In genomic region chr6:101374186-101374585, GRCm38 (mm10) we compare ENCODE assay signal across 8 mouse cellular contexts. TPM values are rescaled to one million over a fixed set of nuclear protein-coding genes. Genes with fewer than 3 reads are reported as not detected.
DNase-seq lines count a peak whose midpoint lies in the region; ATAC-seq and TF ChIP-seq lines count a peak whose summit lies in the region.
"Had no signal": no experiment of that assay in that cellular context is flagged by ENCODE, and none has a peak within 500 bp of the region (broad histone marks: within the 10 kb centered on the region; RNA-seq: fewer than 3 reads in every experiment).

No protein-coding gene starts in this region.

- peak overlapping the region; percentile 51; the same call in 1 of the 2 replicates for H3K4me2 ChIP-seq in lung, postnatal 0 days (replicated peaks; ENCODE audit: low read depth, low read length)
- peak overlapping the region; percentile 98 for H3K4me2 ChIP-seq in heart, postnatal 0 days (ENCODE audit: low read depth, low read length)
- peak overlapping the region; percentile 57 for H3K4me2 ChIP-seq in kidney, embryonic 16.5 days (replicated peaks; ENCODE audit: low read depth, low read length)

- H3K4me1 ChIP-seq in lung, postnatal 0 days (ENCODE audit: insufficient read depth, low read depth, low read length): peaks cover 20% of the 10 kb centered on the region; the same call in 1 of the 2 replicates
- H3K4me1 ChIP-seq in lung, adult 2 months (ENCODE audit: control insufficient read depth, insufficient read depth, low read length): peaks cover 5% of the 10 kb centered on the region; the same call in 1 of the 2 replicates
- peaks cover 32% of the 10 kb centered on the region for H3K4me1 ChIP-seq in heart, postnatal 0 days (ENCODE audit: control insufficient read depth, insufficient read depth)
- peaks cover 40% of the 10 kb centered on the region for H3K4me1 ChIP-seq in kidney, embryonic 16.5 days (ENCODE audit: insufficient read depth, low read length)
- H3K4me1 ChIP-seq in small intestine, adult 2 months (ENCODE audit: control insufficient read depth, insufficient read depth, insufficient read length, low read length): peaks cover 4% of the 10 kb centered on the region; the same call in 1 of the 2 replicates

- no peaks in the 10 kb centered on the region for H3K36me3 ChIP-seq in lung, postnatal 0 days (ENCODE audit: insufficient read depth, low read length)
- H3K36me3 ChIP-seq in heart, postnatal 0 days (replicated peaks; ENCODE audit: control insufficient read depth, insufficient read depth, low read length): peaks cover 13% of the 10 kb centered on the region
- H3K36me3 ChIP-seq in kidney, embryonic 16.5 days (ENCODE audit: insufficient read depth, low read length): no peaks in the 10 kb centered on the region
- no peaks in the 10 kb centered on the region for H3K36me3 ChIP-seq in small intestine, adult 2 months (ENCODE audit: control insufficient read depth, insufficient read depth, low read length)

- peak overlapping the region; percentile 79 for H3K27ac ChIP-seq in lung, postnatal 0 days (ENCODE audit: low read length)
- peak overlapping the region; percentile 96 for H3K27ac ChIP-seq in heart, postnatal 0 days (ENCODE audit: low read depth)
- peak overlapping the region; percentile 87; the same call in 1 of the 2 replicates for H3K27ac ChIP-seq in kidney, embryonic 16.5 days (ENCODE audit: low read length)
- peak overlapping the region; percentile 77 for H3K27ac ChIP-seq in small intestine, adult 2 months (ENCODE audit: insufficient read depth, low read depth, low read length)
- H3K27ac ChIP-seq: macrophage had no signal

- WGBS in lung, postnatal 0 days: 25% methylated on average over 1 of the region's 1 CpGs
- 52% methylated on average over 1 of the region's 1 CpGs for WGBS in lung, adult 2 months
- WGBS in heart, postnatal 0 days: 27% methylated on average over 1 of the region's 1 CpGs
- 63% methylated on average over 1 of the region's 1 CpGs for WGBS in kidney, embryonic 16.5 days
- 48% methylated on average over 1 of the region's 1 CpGs for WGBS in small intestine, adult 2 months

- H3K9me3 ChIP-seq in lung, postnatal 0 days (ENCODE audit: low read length): no peaks in the 10 kb centered on the region
- H3K9me3 ChIP-seq in heart, postnatal 0 days (replicated peaks; ENCODE audit: control insufficient read depth, low read length): no peaks in the 10 kb centered on the region
- H3K9me3 ChIP-seq in kidney, embryonic 16.5 days (ENCODE audit: low read length): no peaks in the 10 kb centered on the region

- no peak for TF ChIP-seq EP300 in lung, postnatal 0 days (IDR thresholded peaks at IDR 0.05)
- TF ChIP-seq EP300 in heart, postnatal 0 days (IDR thresholded peaks at IDR 0.05; ENCODE audit: low read depth): no peak

- peak; percentile 37 for TF ChIP-seq CTCF in lung, postnatal 0 days (IDR thresholded peaks at IDR 0.05)
- no peak for TF ChIP-seq CTCF in lung, adult 2 months (IDR thresholded peaks at IDR 0.05; ENCODE audit: insufficient read depth, low read length)
- peak; percentile 23; the same call in 1 of the 2 replicates for TF ChIP-seq CTCF in heart, postnatal 0 days (IDR thresholded peaks at IDR 0.05; ENCODE audit: low read depth)
- TF ChIP-seq CTCF in small intestine, adult 2 months (IDR thresholded peaks at IDR 0.05; ENCODE audit: extremely low read depth, insufficient read length, insufficient replicate concordance, low read depth, low read length): no peak

- no peak for TF ChIP-seq POLR2A in lung, adult 2 months (IDR thresholded peaks at IDR 0.05; ENCODE audit: borderline replicate concordance, extremely low read depth, low read depth, low read length)
- no peak for TF ChIP-seq POLR2A in small intestine, adult 2 months (IDR thresholded peaks at IDR 0.05; ENCODE audit: low read depth, low read length)

- DNase-seq in lung, postnatal 0 days (ENCODE audit: low spot score): peak; percentile 33
- DNase-seq in lung, adult 2 months: no peak
- DNase-seq in heart, postnatal 0 days (ENCODE audit: low spot score): no peak
- no peak for DNase-seq in left cerebral cortex, adult 11 months (ENCODE audit: low spot score)
- no peak for DNase-seq in urinary bladder, postnatal 25 days (ENCODE audit: low spot score)

- no peaks in the 10 kb centered on the region for H3K27me3 ChIP-seq in lung, postnatal 0 days (replicated peaks; ENCODE audit: insufficient read depth, low read length)
- no peaks in the 10 kb centered on the region for H3K27me3 ChIP-seq in heart, postnatal 0 days (ENCODE audit: control insufficient read depth, insufficient read depth, low read length)
- 0 out of 2 replicates have a peak, but pooled peaks cover 3% of the 10 kb centered on the region for H3K27me3 ChIP-seq in kidney, embryonic 16.5 days (ENCODE audit: insufficient read depth, low read length)
- peaks cover 11% of the 10 kb centered on the region for H3K27me3 ChIP-seq in small intestine, adult 2 months (ENCODE audit: control insufficient read depth, insufficient read depth, low read length)

- H3K9ac ChIP-seq in lung, postnatal 0 days (replicated peaks; ENCODE audit: low read depth): no peak overlapping the region
- H3K9ac ChIP-seq in heart, postnatal 0 days (replicated peaks; ENCODE audit: low read depth, low read length): peak overlapping the region; percentile 47; the same call in 1 of the 2 replicates
- H3K9ac ChIP-seq in kidney, embryonic 16.5 days (replicated peaks; ENCODE audit: low read length): no peak overlapping the region

- no peak for ATAC-seq in lung, postnatal 0 days
- ATAC-seq in heart, postnatal 0 days (ENCODE audit: insufficient read depth, low read depth): no peak
- ATAC-seq in kidney, embryonic 16.5 days (ENCODE audit: low FRiP score, low TSS enrichment): no peak

- H3K4me3 ChIP-seq in lung, postnatal 0 days (ENCODE audit: low read depth, low read length): no peak overlapping the region
- H3K4me3 ChIP-seq in lung, adult 2 months (replicated peaks; ENCODE audit: extremely low read depth, low read depth, low read length): no peak overlapping the region
- H3K4me3 ChIP-seq in heart, postnatal 0 days (ENCODE audit: low read depth, low read length): peak overlapping the region; percentile 36
- peak overlapping the region; percentile 42; the same call in 1 of the 2 replicates for H3K4me3 ChIP-seq in kidney, embryonic 16.5 days (ENCODE audit: low read length)
- H3K4me3 ChIP-seq in small intestine, adult 2 months (ENCODE audit: low read depth, low read length): no peak overlapping the region; the same call in 1 of the 2 replicates

RNA-seq across cellular contexts. Expression of gene Pdzrn3, which starts 3.5 kb away (rescaled TPM):
- 5.9 and 7.4 TPM in 2 replicates for polyA plus RNA-seq in lung, postnatal 0 days (2015; fragmentation: Nextera tagmentation; extraction: Ambion mirVana)
- 18.1 and 23.2 TPM in 2 replicates for polyA plus RNA-seq in lung, adult 2 months (2012; rRNA removed)
- 116 and 128 TPM in 2 replicates for total RNA-seq in heart, postnatal 0 days (2014; rRNA removed; ENCODE audit: low replicate concordance)
- polyA plus RNA-seq in heart, postnatal 0 days (2015; fragmentation: Nextera tagmentation; extraction: Ambion mirVana): 7.6 and 12.2 TPM in 2 replicates
- polyA plus RNA-seq in kidney, embryonic 16.5 days (2015; fragmentation: Nextera tagmentation; extraction: Ambion mirVana): 8.6 and 8.7 TPM in 2 replicates
- polyA plus RNA-seq in small intestine, adult 2 months (2012; rRNA removed): 10.2 and 11.2 TPM in 2 replicates
- polyA plus RNA-seq: macrophage had no signal

Comparison
In these comparisons a context has a peak if more than half of its experiments do, and no peak if none do; other contexts are left out.
1. CTCF ChIP-seq: peak in lung, postnatal 0 days (single experiment) and heart, postnatal 0 days (single experiment); none in lung, adult 2 months (single experiment) and small intestine, adult 2 months (single experiment).
2. H3K4me3 ChIP-seq: peak in heart, postnatal 0 days (single experiment) and kidney, embryonic 16.5 days (single experiment); none in lung, postnatal 0 days (single experiment), lung, adult 2 months (single experiment) and small intestine, adult 2 months (single experiment).
3. Peak in every context shown above with its lines, with median percentiles within 50 percentile points of each other: H3K27ac ChIP-seq and H3K4me2 ChIP-seq.